Mouse (Mus musculus) left cerebral cortex, adult 2 months (tissue): ENCODE results near the gene Cenps. TPM values are rescaled to one million over a fixed set of nuclear protein-coding genes. Genes with fewer than 3 reads are reported as not detected.
A peak's percentile ranks its signal among the peaks of the same experiment; 100 is the strongest.

Experiments
- DNase-seq, 2 experiments: peaks; one replicate each; pipeline ENCODE4 v3.0.0; 2021 to 2022; ENCODE audit warnings: low spot score in 2 of 2, mixed read lengths in 1 of 2; ENCODE audit errors: extremely low spot score in 1 of 2
- H3K27ac ChIP-seq: fragments of 200-600 bp; 2 replicates; pipeline ENCODE4 v1.8.1; 2022
- H3K4me3 ChIP-seq: fragments of 200-600 bp; 2 replicates; pipeline ENCODE4 v1.8.1; 2022
- CTCF ChIP-seq: fragments of 200-600 bp; IDR thresholded peaks from 2 replicates; pipeline ENCODE4 v1.8.1; 2022; ENCODE audit warnings: antibody characterized with exemption, mild to moderate bottlenecking, moderate library complexity
- intact Hi-C: fragments of 180-260 bp; cut with DNase I; formaldehyde crosslinking; loops from one replicate; pipeline ENCODE4 v1.15.1; 2025
- total RNA-seq, 2 experiments: library from RNA; stranded (reverse); gene quantifications; 2 replicates each; pipeline ENCODE4 v1.2.3; 2021

Cenps gene
- total RNA-seq, 2 experiments from 2014 or later: 30.5 to 32.7 TPM

GRCm38 (mm10) chr4:149154859-149155258 lies 17.4 kb upstream of the Cenps start:
- Histone ChIP-seq H3K4me3 (no peak overlapping the region), H3K27ac (no peak overlapping the region)
- no peak for TF ChIP-seq CTCF
- intact Hi-C loops: no loop called here
- no peak for DNase-seq

- DNase-seq: no peak
- TF ChIP-seq CTCF: no peak
- intact Hi-C loops: no loop called here
- Histone ChIP-seq H3K4me3 (no peak overlapping the region), H3K27ac (no peak overlapping the region)
Measured at GRCm38 (mm10) chr4:149150721-149151120, 13.3 kb upstream of the Cenps start.

DNA sequence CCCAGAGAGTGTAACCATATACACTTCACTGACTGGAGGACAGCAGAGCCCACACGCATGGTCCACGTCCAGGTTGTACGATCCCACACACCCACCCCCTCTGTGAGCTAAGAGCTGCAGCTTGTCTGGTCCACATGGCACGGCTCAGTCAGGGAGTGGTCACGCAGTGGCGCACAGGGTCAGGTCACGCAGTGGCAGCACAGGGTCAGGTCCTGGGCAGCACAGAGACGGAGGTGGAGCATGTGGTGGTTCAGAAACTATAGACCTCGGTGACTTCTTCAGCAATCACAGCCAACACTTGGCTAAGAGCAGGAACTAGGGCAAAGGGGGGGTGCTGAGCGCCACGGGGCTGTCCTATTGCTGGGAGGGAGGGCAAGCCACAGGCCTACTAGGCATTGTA lies 12.8 kb upstream of the Cenps start:
- intact Hi-C loops: no loop called here
- TF ChIP-seq CTCF: no peak
- Histone ChIP-seq H3K4me3 (no peak overlapping the region), H3K27ac (no peak overlapping the region)
- DNase-seq: no peak

GRCm38 (mm10) chr4:149149611-149150010 lies 12.2 kb upstream of the Cenps start:
- intact Hi-C loops: loop anchor here (10.0 kb wide), 2 partner anchors 295 to 565 kb away; no protein-coding TSS in a partner anchor
- H3K27ac ChIP-seq: no peak overlapping the region
- H3K4me3 ChIP-seq: no peak overlapping the region
- no peak for TF ChIP-seq CTCF
- no peak for DNase-seq

- no peak overlapping the region for H3K27ac ChIP-seq
- TF ChIP-seq CTCF: no peak
- intact Hi-C loops: loop anchor here (10.0 kb wide), 2 partner anchors 296 to 566 kb away; no protein-coding TSS in a partner anchor
- no peak for DNase-seq
- H3K4me3 ChIP-seq: no peak overlapping the region
Measured at GRCm38 (mm10) chr4:149149196-149149595, 11.8 kb upstream of the Cenps start.

- no peak for DNase-seq
- Histone ChIP-seq H3K4me3 (no peak overlapping the region), H3K27ac (no peak overlapping the region)
- intact Hi-C loops: loop anchor here (10.0 kb wide), 2 partner anchors 297 to 567 kb away; no protein-coding TSS in a partner anchor
- TF ChIP-seq CTCF: no peak
Measured at GRCm38 (mm10) chr4:149148084-149148483, 10.7 kb upstream of the Cenps start.

GRCm38 (mm10) chr4:149147528-149147927 lies 10.1 kb upstream of the Cenps start:
- Histone ChIP-seq H3K4me3 (no peak overlapping the region), H3K27ac (no peak overlapping the region)
- no peak for DNase-seq
- intact Hi-C loops: loop anchor here (10.0 kb wide), 2 partner anchors 297 to 567 kb away; no protein-coding TSS in a partner anchor
- TF ChIP-seq CTCF: no peak

- H3K4me3 ChIP-seq: no peak overlapping the region
- no peak overlapping the region for H3K27ac ChIP-seq
- intact Hi-C loops: loop anchor here (2.0 to 10.0 kb wide), 3 partner anchors 38 to 570 kb away; no protein-coding TSS in a partner anchor
- DNase-seq: no peak
- no peak for TF ChIP-seq CTCF
Measured at GRCm38 (mm10) chr4:149145151-149145550, 7.7 kb upstream of the Cenps start.

DNA sequence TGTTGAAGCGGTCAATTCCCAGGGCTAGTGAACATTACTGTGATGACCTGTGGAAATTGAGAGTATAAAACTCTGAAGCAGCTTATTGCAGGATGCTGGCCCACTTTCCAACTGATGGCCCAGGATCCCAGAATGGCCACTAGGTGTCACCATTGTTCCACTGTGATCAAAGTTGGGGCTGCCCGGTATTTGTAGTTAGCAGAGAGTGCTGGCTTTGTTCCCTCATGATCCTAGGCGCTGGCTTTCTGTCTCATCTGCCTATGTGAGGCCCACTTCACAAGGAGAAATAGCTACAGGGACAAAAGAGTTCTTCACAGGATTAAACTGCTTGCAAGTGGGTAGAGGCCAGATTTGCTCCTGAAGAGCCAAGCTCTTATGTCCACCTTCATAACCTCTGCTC lies 7.0 kb upstream of the Cenps start:
- Histone ChIP-seq H3K4me3 (no peak overlapping the region), H3K27ac (no peak overlapping the region)
- intact Hi-C loops: loop anchor here (2.0 to 10.0 kb wide), 4 partner anchors 38 to 570 kb away; no protein-coding TSS in a partner anchor
- peak; percentile 79 to 84 for DNase-seq
- peak; percentile 98 for TF ChIP-seq CTCF

GRCm38 (mm10) chr4:149143594-149143993 lies 6.2 kb upstream of the Cenps start:
- no peak for TF ChIP-seq CTCF
- intact Hi-C loops: loop anchor here (5.0 to 10.0 kb wide), 3 partner anchors 301 to 571 kb away; no protein-coding TSS in a partner anchor
- H3K27ac ChIP-seq: no peak overlapping the region
- no peak for DNase-seq
- no peak overlapping the region for H3K4me3 ChIP-seq

GRCm38 (mm10) chr4:149138515-149138914 lies 1.1 kb upstream of the Cenps start:
- intact Hi-C loops: loop anchor here (5.0 kb wide), 1 partner anchor 169 kb away; the partner anchor contains the start of gene Kif1b
- Histone ChIP-seq H3K4me3 (no peak overlapping the region), H3K27ac (no peak overlapping the region)
- DNase-seq: no peak
- TF ChIP-seq CTCF: no peak

DNA sequence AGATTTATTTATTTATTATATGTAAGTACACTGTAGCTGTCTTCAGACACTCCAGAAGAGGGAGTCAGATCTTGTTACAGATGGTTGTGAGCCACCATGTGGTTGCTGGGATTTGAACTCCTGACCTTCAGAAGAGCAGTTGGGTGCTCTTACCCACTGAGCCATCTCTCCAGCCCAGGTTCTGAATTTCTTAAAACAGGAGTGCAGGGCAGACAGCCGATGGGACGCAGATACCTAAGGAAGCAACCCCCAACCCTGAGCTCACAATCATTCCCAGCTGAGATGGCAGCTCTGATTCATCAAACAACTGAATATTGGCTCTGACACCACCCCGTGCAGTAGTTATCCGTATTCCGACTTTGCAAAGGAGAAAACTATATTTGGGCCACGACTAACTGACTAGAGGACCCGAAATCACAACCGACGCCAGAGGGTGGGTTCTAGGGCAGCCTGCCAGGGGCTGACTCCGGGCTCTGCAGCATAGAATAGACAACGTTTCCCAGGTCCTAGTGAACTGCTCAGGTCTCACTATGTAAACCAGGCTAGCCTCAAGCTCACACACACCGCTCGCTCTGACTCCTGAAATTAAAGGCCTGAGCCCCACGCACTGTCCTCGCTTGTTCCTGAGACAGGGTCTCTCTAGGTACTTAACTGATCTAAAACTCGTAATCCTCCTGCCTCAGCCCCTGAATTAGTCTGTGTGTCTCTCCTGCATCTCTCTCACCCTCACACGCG lies 1.1 kb downstream of the Cenps start:
- no peak for DNase-seq

GRCm38 (mm10) chr4:149133395-149133794 lies 4.0 kb downstream of the Cenps start:
- DNase-seq: no peak
- intact Hi-C loops: no loop called here
- Histone ChIP-seq H3K4me3 (no peak overlapping the region), H3K27ac (no peak overlapping the region)
- no peak for TF ChIP-seq CTCF

More for the DNA sequence above, 1.1 kb downstream of the Cenps start:
- TF ChIP-seq CTCF: no peak
- peak overlapping the region; percentile 82 for H3K4me3 ChIP-seq
- intact Hi-C loops: loop anchor here (5.0 kb wide), 1 partner anchor 171 kb away; the partner anchor contains the start of gene Kif1b
- peak overlapping the region; percentile 80; the same call in 1 of the 2 replicates for H3K27ac ChIP-seq
